Mouse (Mus musculus) liver, postnatal 0 days (tissue): ENCODE results near the gene Cep83.

Experiments used
- CTCF ChIP-seq: sonication (generic); IDR thresholded peaks from 2 replicates; pipeline ENCODE4 v1.5.1; 2016; ENCODE audit warnings: antibody characterized with exemption, low read depth
- EP300 ChIP-seq: IDR thresholded peaks from 2 replicates; pipeline ENCODE4 v1.6.1; 2016; ENCODE audit warnings: antibody characterized with exemption, low read depth, mild to moderate bottlenecking

GRCm38 (mm10) chr10:94808275-94808674 lies 119.8 kb downstream of the Cep83 start:
- TF ChIP-seq CTCF: 0 out of 2 replicates have a peak, but pooled peaks have one; percentile 15
- peak; percentile 83 for TF ChIP-seq EP300
